23 mouse cellular contexts compared by ENCODE assay signal in genomic region chr4:134671660-134672173, GRCm38 (mm10). TPM values are rescaled to one million over a fixed set of nuclear protein-coding genes. Genes with fewer than 3 reads are reported as not detected.
DNase-seq lines count a peak whose midpoint lies in the region; ATAC-seq and TF ChIP-seq lines count a peak whose summit lies in the region.
"Had no signal": no experiment of that assay in that cellular context is flagged by ENCODE, and none has a peak within 500 bp of the region (broad histone marks: within the 10 kb centered on the region; RNA-seq: fewer than 3 reads in every experiment).

No protein-coding gene starts in this region.

- H3K4me1 ChIP-seq in kidney, postnatal 0 days (replicated peaks; ENCODE audit: insufficient read depth, low read length): peaks cover 18% of the 10 kb centered on the region
- H3K4me1 ChIP-seq in kidney, embryonic 15.5 days: peaks cover 66% of the 10 kb centered on the region
- peaks cover 19% of the 10 kb centered on the region for H3K4me1 ChIP-seq in midbrain, embryonic 15.5 days

- no peak for TF ChIP-seq CTCF in kidney, postnatal 0 days (IDR thresholded peaks at IDR 0.05; ENCODE audit: low read depth)
- TF ChIP-seq CTCF in Patski (IDR thresholded peaks at IDR 0.05): no peak

- no peak overlapping the region for H3K9ac ChIP-seq in kidney, postnatal 0 days (ENCODE audit: low read depth, low read length)
- H3K9ac ChIP-seq in kidney, embryonic 15.5 days: no peak overlapping the region
- H3K9ac ChIP-seq in midbrain, embryonic 15.5 days: no peak overlapping the region
- H3K9ac ChIP-seq: embryonic facial prominence, embryonic 12.5 days; intestine, embryonic 15.5 days; liver, embryonic 15.5 days; neural tube, embryonic 12.5 days had no signal

- H3K4me3 ChIP-seq in kidney, postnatal 0 days (replicated peaks; ENCODE audit: low read depth, low read length): no peak overlapping the region
- H3K4me3 ChIP-seq in kidney, embryonic 15.5 days (replicated peaks): no peak overlapping the region
- no peak overlapping the region for H3K4me3 ChIP-seq in midbrain, embryonic 15.5 days
- H3K4me3 ChIP-seq: embryonic facial prominence, embryonic 12.5 days; intestine, embryonic 15.5 days; liver, embryonic 15.5 days; neural tube, embryonic 12.5 days had no signal

- 79% methylated on average over 16 of the region's 16 CpGs for WGBS in kidney, postnatal 0 days
- WGBS in kidney, embryonic 15.5 days: 84% methylated on average over 16 of the region's 16 CpGs
- 87% methylated on average over 16 of the region's 16 CpGs for WGBS in midbrain, embryonic 15.5 days

- no peaks in the 10 kb centered on the region for H3K9me3 ChIP-seq in kidney, postnatal 0 days (replicated peaks; ENCODE audit: low read length)
- no peaks in the 10 kb centered on the region for H3K9me3 ChIP-seq in kidney, embryonic 15.5 days (replicated peaks)
- H3K9me3 ChIP-seq in midbrain, embryonic 15.5 days: no peaks in the 10 kb centered on the region
- H3K9me3 ChIP-seq: embryonic facial prominence, embryonic 12.5 days; intestine, embryonic 15.5 days; liver, embryonic 15.5 days; neural tube, embryonic 12.5 days had no signal

- H3K27ac ChIP-seq in kidney, postnatal 0 days: no peak overlapping the region
- no peak overlapping the region for H3K27ac ChIP-seq in kidney, embryonic 15.5 days
- H3K27ac ChIP-seq in midbrain, embryonic 15.5 days: no peak overlapping the region
- H3K27ac ChIP-seq: embryonic facial prominence, embryonic 12.5 days; intestine, embryonic 15.5 days; liver, embryonic 15.5 days; macrophage; neural tube, embryonic 12.5 days had no signal

- no peaks in the 10 kb centered on the region for H3K36me3 ChIP-seq in kidney, postnatal 0 days (ENCODE audit: insufficient read depth, low read length)
- no peaks in the 10 kb centered on the region for H3K36me3 ChIP-seq in kidney, embryonic 15.5 days
- H3K36me3 ChIP-seq in midbrain, embryonic 15.5 days (replicated peaks): no peaks in the 10 kb centered on the region
- H3K36me3 ChIP-seq: embryonic facial prominence, embryonic 12.5 days; intestine, embryonic 15.5 days; liver, embryonic 15.5 days; neural tube, embryonic 12.5 days had no signal

- ATAC-seq in kidney, postnatal 0 days (replicated peaks; ENCODE audit: low FRiP score, low read depth): no peak
- ATAC-seq in kidney, embryonic 15.5 days (replicated peaks; ENCODE audit: low FRiP score): no peak
- peak; percentile 60 for ATAC-seq in Patski
- ATAC-seq in midbrain, embryonic 15.5 days (replicated peaks): no peak
- ATAC-seq: intestine, embryonic 15.5 days had no signal

- in situ Hi-C loops in Patski (cut with MboI; ENCODE audit: low pct_unique_long_range_greater_than_20kb): no loop called here

- H3K4me2 ChIP-seq in kidney, postnatal 0 days (ENCODE audit: low read length): no peak overlapping the region
- no peak overlapping the region for H3K4me2 ChIP-seq in kidney, embryonic 15.5 days
- no peak overlapping the region for H3K4me2 ChIP-seq in midbrain, embryonic 15.5 days
- H3K4me2 ChIP-seq: embryonic facial prominence, embryonic 12.5 days; heart, embryonic 11.5 days; intestine, embryonic 15.5 days; liver, embryonic 15.5 days; midbrain, embryonic 11.5 days; neural tube, embryonic 12.5 days had no signal

- CTCF ChIA-PET in Patski (lab: Charles Lee): no interaction called here

- POLR2A ChIA-PET in Patski (lab: Charles Lee): interaction anchor here (1.9 kb wide), 1 partner anchor 30 kb away, joined by 4 read pairs; no protein-coding TSS in a partner anchor

- DNase-seq in kidney, postnatal 0 days (ENCODE audit: low spot score): peak; percentile 49
- no peak for DNase-seq in Patski (ENCODE audit: low read depth, low spot score)
- peak; percentile 16 for DNase-seq in induced T-regulatory cell, adult 2 months (ENCODE audit: low read depth)
- DNase-seq in natural killer cell, adult 2 months (ENCODE audit: low spot score in 2 of 2): peak; percentile 17 to 31
- no peak for DNase-seq in urinary bladder, postnatal 4 days (ENCODE audit: low spot score in 2 of 2)
- DNase-seq: adrenal gland, postnatal 36 days; cerebellum, adult 9-10 months; kidney, adult 9 months; kidney, postnatal 4 days; liver; retina, postnatal 1 day; right cerebral cortex, postnatal 4 days; thymus, adult 18-20 months; thymus, postnatal 36 days had no signal

- H3K27me3 ChIP-seq in kidney, postnatal 0 days (ENCODE audit: insufficient read depth, low read length): no peaks in the 10 kb centered on the region
- H3K27me3 ChIP-seq in kidney, embryonic 15.5 days: no peaks in the 10 kb centered on the region
- H3K27me3 ChIP-seq in Patski: no peaks in the 10 kb centered on the region
- H3K27me3 ChIP-seq in midbrain, embryonic 15.5 days (replicated peaks): no peaks in the 10 kb centered on the region
- H3K27me3 ChIP-seq: embryonic facial prominence, embryonic 12.5 days; intestine, embryonic 15.5 days; liver, embryonic 15.5 days; neural tube, embryonic 12.5 days had no signal

RNA-seq across cellular contexts. Expression of gene Man1c1, which starts 32.4 kb away (rescaled TPM):
- polyA plus RNA-seq in kidney, postnatal 0 days (2015; fragmentation: Nextera tagmentation; extraction: Ambion mirVana): 3.2 and 3.4 TPM in 2 replicates
- 4.3 and 5.1 TPM in 2 replicates for polyA plus RNA-seq in kidney, embryonic 15.5 days (2015; fragmentation: Nextera tagmentation; extraction: Ambion mirVana)
- polyA plus RNA-seq in Patski (2021): 16.2 TPM
- 3.8 and 4.3 TPM in 2 replicates for polyA plus RNA-seq in midbrain, embryonic 15.5 days (2015; fragmentation: Nextera tagmentation; extraction: Ambion mirVana)

Comparison
In these comparisons a context has a peak if more than half of its experiments do, and no peak if none do; other contexts are left out.
1. DNase-seq: peak in kidney, postnatal 0 days (single experiment), induced T-regulatory cell, adult 2 months (single experiment) and natural killer cell, adult 2 months (2 of 2); none in Patski (single experiment) and urinary bladder, postnatal 4 days (0 of 2).